ENCODE assay signal across 14 mouse cellular contexts in genomic region chr5:75544472-75545264, GRCm38 (mm10). TPM values are rescaled to one million over a fixed set of nuclear protein-coding genes. Genes with fewer than 3 reads are reported as not detected.
DNase-seq lines count a peak whose midpoint lies in the region; ATAC-seq and TF ChIP-seq lines count a peak whose summit lies in the region.
"Had no signal": no experiment of that assay in that cellular context is flagged by ENCODE, and none has a peak within 500 bp of the region (broad histone marks: within the 10 kb centered on the region; RNA-seq: fewer than 3 reads in every experiment).

No protein-coding gene starts in this region.

- ATAC-seq in lung, embryonic 16.5 days (ENCODE audit: low read depth) = peak; percentile 95
- peak; percentile 82 for ATAC-seq in stomach, postnatal 0 days (ENCODE audit: low FRiP score, low TSS enrichment)
- ATAC-seq in hindbrain, embryonic 14.5 days (ENCODE audit: low FRiP score) = no peak
- ATAC-seq in hindbrain, postnatal 0 days = no peak
- ATAC-seq: midbrain, embryonic 13.5 days had no signal

- H3K27ac ChIP-seq in heart, adult 2 months = no peak overlapping the region
- no peak overlapping the region; the same call in 1 of the 2 replicates for H3K27ac ChIP-seq in lung, embryonic 16.5 days (ENCODE audit: low read length)
- peak overlapping the region; percentile 53 for H3K27ac ChIP-seq in stomach, postnatal 0 days (replicated peaks)
- H3K27ac ChIP-seq in hindbrain, embryonic 14.5 days = no peak overlapping the region
- no peak overlapping the region for H3K27ac ChIP-seq in hindbrain, postnatal 0 days
- H3K27ac ChIP-seq: heart, embryonic 15.5 days; midbrain, embryonic 13.5 days had no signal

- no peaks in the 10 kb centered on the region for H3K79me2 ChIP-seq in heart, adult 2 months (replicated peaks; ENCODE audit: control insufficient read depth, insufficient read depth, low read length)

- 0 out of 2 replicates have a peak overlapping the region, but pooled peaks have one; percentile 18 for H3K4me2 ChIP-seq in lung, embryonic 16.5 days (ENCODE audit: low read depth, low read length)
- no peak overlapping the region for H3K4me2 ChIP-seq in stomach, postnatal 0 days (replicated peaks; ENCODE audit: low read depth)
- no peak overlapping the region for H3K4me2 ChIP-seq in hindbrain, embryonic 14.5 days (replicated peaks)
- no peak overlapping the region for H3K4me2 ChIP-seq in hindbrain, postnatal 0 days (ENCODE audit: low read depth, low read length)
- H3K4me2 ChIP-seq: heart, embryonic 15.5 days; midbrain, embryonic 13.5 days had no signal

- H3K27me3 ChIP-seq in heart, adult 2 months (ENCODE audit: control insufficient read depth, insufficient read depth, low read length) = no peaks in the 10 kb centered on the region
- H3K27me3 ChIP-seq in lung, embryonic 16.5 days (ENCODE audit: control insufficient read depth, insufficient read depth, low read depth, low read length) = peaks cover 10% of the 10 kb centered on the region; the same call in 1 of the 2 replicates
- no peaks in the 10 kb centered on the region for H3K27me3 ChIP-seq in stomach, postnatal 0 days (ENCODE audit: control insufficient read depth, insufficient read depth, low read length)
- no peaks in the 10 kb centered on the region for H3K27me3 ChIP-seq in hindbrain, embryonic 14.5 days (ENCODE audit: control insufficient read depth, insufficient read depth, low read length)
- no peaks in the 10 kb centered on the region for H3K27me3 ChIP-seq in hindbrain, postnatal 0 days (ENCODE audit: insufficient read depth, low read length)
- H3K27me3 ChIP-seq: heart, embryonic 15.5 days; midbrain, embryonic 13.5 days had no signal

- no peak for TF ChIP-seq POLR2A in heart, adult 2 months (IDR thresholded peaks at IDR 0.05; ENCODE audit: insufficient read depth, low read depth, low read length)

- intact Hi-C loops in heart, postnatal 10 days (cut with DNase I) = no loop called here
- intact Hi-C loops in heart, adult 2 months (cut with DNase I) = no loop called here

- no peak for TF ChIP-seq EP300 in heart, adult 2 months (IDR thresholded peaks at IDR 0.05; ENCODE audit: insufficient read depth, low read depth, low read length)
- no peak for TF ChIP-seq EP300 in stomach, postnatal 0 days (optimal IDR thresholded peaks at IDR 0.05)

- DNase-seq in heart, postnatal 10 days = peak; percentile 8 to 17
- DNase-seq in heart, adult 2 months = no peak
- DNase-seq in urinary bladder, postnatal 25 days (ENCODE audit: low spot score) = peak; percentile 13
- DNase-seq in urinary bladder, adult 2 months (ENCODE audit: low spot score) = no peak
- peak; percentile 57 for DNase-seq in stomach, postnatal 0 days (ENCODE audit: low spot score)
- DNase-seq in hindbrain, embryonic 14.5 days (ENCODE audit: low spot score) = no peak
- DNase-seq in hindbrain, postnatal 0 days (ENCODE audit: low spot score) = no peak
- DNase-seq: adrenal gland, postnatal 25 days; cerebellum, postnatal 25 days; right cerebral cortex, postnatal 14 days; thymus, postnatal 25 days had no signal

- TF ChIP-seq CTCF in heart, adult 2 months (IDR thresholded peaks at IDR 0.05) = no peak
- no peak for TF ChIP-seq CTCF in stomach, postnatal 0 days (IDR thresholded peaks at IDR 0.05; ENCODE audit: low read depth)
- no peak for TF ChIP-seq CTCF in hindbrain, postnatal 0 days (IDR thresholded peaks at IDR 0.05; ENCODE audit: low read depth)

- no peak overlapping the region for H3K4me3 ChIP-seq in heart, adult 2 months
- no peak overlapping the region for H3K4me3 ChIP-seq in lung, embryonic 16.5 days (ENCODE audit: low read length)
- no peak overlapping the region for H3K4me3 ChIP-seq in stomach, postnatal 0 days (ENCODE audit: low read depth, low read length)
- H3K4me3 ChIP-seq in hindbrain, embryonic 14.5 days (replicated peaks; ENCODE audit: low read length) = no peak overlapping the region
- H3K4me3 ChIP-seq in hindbrain, postnatal 0 days (ENCODE audit: low read length) = no peak overlapping the region
- H3K4me3 ChIP-seq: heart, embryonic 15.5 days; midbrain, embryonic 13.5 days had no signal

- no peaks in the 10 kb centered on the region for H3K9me3 ChIP-seq in lung, embryonic 16.5 days (ENCODE audit: control insufficient read depth, low read length)
- H3K9me3 ChIP-seq in stomach, postnatal 0 days (ENCODE audit: control insufficient read depth, low read length) = no peaks in the 10 kb centered on the region
- H3K9me3 ChIP-seq in hindbrain, embryonic 14.5 days (ENCODE audit: control insufficient read depth, low read length) = 0 out of 2 replicates have a peak, but pooled peaks cover 2% of the 10 kb centered on the region
- no peaks in the 10 kb centered on the region for H3K9me3 ChIP-seq in hindbrain, postnatal 0 days (ENCODE audit: low read length)
- H3K9me3 ChIP-seq: heart, embryonic 15.5 days; midbrain, embryonic 13.5 days had no signal

- WGBS in heart, adult 2 months = 66% methylated on average over 14 of the region's 14 CpGs
- WGBS in lung, embryonic 16.5 days = 20% methylated on average over 14 of the region's 14 CpGs
- WGBS in stomach, postnatal 0 days = 26% methylated on average over 14 of the region's 14 CpGs
- 84% methylated on average over 14 of the region's 14 CpGs for WGBS in hindbrain, embryonic 14.5 days
- WGBS in hindbrain, postnatal 0 days = 77% methylated on average over 14 of the region's 14 CpGs

- H3K9ac ChIP-seq in heart, adult 2 months (ENCODE audit: low read depth, low read length) = no peak overlapping the region
- H3K9ac ChIP-seq in lung, embryonic 16.5 days (ENCODE audit: low read length) = no peak overlapping the region
- no peak overlapping the region for H3K9ac ChIP-seq in stomach, postnatal 0 days (ENCODE audit: low read length)
- no peak overlapping the region for H3K9ac ChIP-seq in hindbrain, embryonic 14.5 days
- H3K9ac ChIP-seq in hindbrain, postnatal 0 days (replicated peaks; ENCODE audit: low read length) = no peak overlapping the region
- H3K9ac ChIP-seq: heart, embryonic 15.5 days; midbrain, embryonic 13.5 days had no signal

- no peaks in the 10 kb centered on the region for H3K4me1 ChIP-seq in heart, adult 2 months (ENCODE audit: control insufficient read depth, insufficient read depth, low read length)
- peaks cover 15% of the 10 kb centered on the region for H3K4me1 ChIP-seq in lung, embryonic 16.5 days (replicated peaks; ENCODE audit: control insufficient read depth, insufficient read depth, low read length)
- H3K4me1 ChIP-seq in stomach, postnatal 0 days (replicated peaks; ENCODE audit: control insufficient read depth, insufficient read depth) = peaks cover 6% of the 10 kb centered on the region
- H3K4me1 ChIP-seq in hindbrain, embryonic 14.5 days (replicated peaks; ENCODE audit: control insufficient read depth, insufficient read depth, low read length) = no peaks in the 10 kb centered on the region
- no peaks in the 10 kb centered on the region for H3K4me1 ChIP-seq in hindbrain, postnatal 0 days (ENCODE audit: insufficient read depth, low read length)
- H3K4me1 ChIP-seq: heart, embryonic 15.5 days; midbrain, embryonic 13.5 days had no signal

- H3K36me3 ChIP-seq in heart, adult 2 months (ENCODE audit: control insufficient read depth, insufficient read depth, low read length) = no peaks in the 10 kb centered on the region
- H3K36me3 ChIP-seq in lung, embryonic 16.5 days (ENCODE audit: control insufficient read depth, insufficient read depth, low read length) = no peaks in the 10 kb centered on the region
- no peaks in the 10 kb centered on the region for H3K36me3 ChIP-seq in stomach, postnatal 0 days (ENCODE audit: control insufficient read depth, insufficient read depth, low read length)
- no peaks in the 10 kb centered on the region for H3K36me3 ChIP-seq in hindbrain, embryonic 14.5 days (replicated peaks; ENCODE audit: control insufficient read depth, insufficient read depth)
- H3K36me3 ChIP-seq in hindbrain, postnatal 0 days (ENCODE audit: insufficient read depth, low read length) = no peaks in the 10 kb centered on the region
- H3K36me3 ChIP-seq: heart, embryonic 15.5 days; midbrain, embryonic 13.5 days had no signal

RNA-seq across cellular contexts. Expression of gene Kit, which starts 30.0 kb away (rescaled TPM):
- total RNA-seq in heart, postnatal 10 days (2021) = 10 to 100 TPM in 1 of 2 experiments, 1 to 10 TPM in 1; 8.1 to 11.3 TPM
- total RNA-seq in heart, adult 2 months (2021) = 1 to 10 TPM; 2.2 to 2.8 TPM
- 5.4 and 7.0 TPM in 2 replicates for polyA plus RNA-seq in heart, adult 2 months (2012; rRNA removed)
- polyA plus RNA-seq in urinary bladder, adult 2 months (2012; rRNA removed) = 13.1 and 16.5 TPM in 2 replicates
- polyA plus RNA-seq in lung, embryonic 16.5 days (2015; fragmentation: Nextera tagmentation; extraction: Ambion mirVana) = 49.6 and 54.3 TPM in 2 replicates
- polyA plus RNA-seq in stomach, postnatal 0 days (2015; fragmentation: Nextera tagmentation; extraction: Ambion mirVana) = 15.9 and 18.5 TPM in 2 replicates
- 56.6 and 62.1 TPM in 2 replicates for polyA plus RNA-seq in hindbrain, embryonic 14.5 days (2014; fragmentation: Nextera tagmentation; extraction: Ambion mirVana)
- total RNA-seq in hindbrain, postnatal 0 days (2014; rRNA removed) = 48.0 and 58.1 TPM in 2 replicates
- polyA plus RNA-seq in hindbrain, postnatal 0 days (2015; fragmentation: Nextera tagmentation; extraction: Ambion mirVana) = 31.2 and 31.8 TPM in 2 replicates

Comparison
In these comparisons a context has a peak if more than half of its experiments do, and no peak if none do; other contexts are left out.
1. DNase-seq: peak in heart, postnatal 10 days (2 of 2), urinary bladder, postnatal 25 days (single experiment) and stomach, postnatal 0 days (single experiment); none in heart, adult 2 months (0 of 2), urinary bladder, adult 2 months (single experiment), hindbrain, embryonic 14.5 days (single experiment) and hindbrain, postnatal 0 days (single experiment).
2. ATAC-seq: peak in lung, embryonic 16.5 days (single experiment) and stomach, postnatal 0 days (single experiment); none in hindbrain, embryonic 14.5 days (single experiment) and hindbrain, postnatal 0 days (single experiment).